Mouse (Mus musculus): ENCODE results near the gene Epb41l4b.

DNA sequence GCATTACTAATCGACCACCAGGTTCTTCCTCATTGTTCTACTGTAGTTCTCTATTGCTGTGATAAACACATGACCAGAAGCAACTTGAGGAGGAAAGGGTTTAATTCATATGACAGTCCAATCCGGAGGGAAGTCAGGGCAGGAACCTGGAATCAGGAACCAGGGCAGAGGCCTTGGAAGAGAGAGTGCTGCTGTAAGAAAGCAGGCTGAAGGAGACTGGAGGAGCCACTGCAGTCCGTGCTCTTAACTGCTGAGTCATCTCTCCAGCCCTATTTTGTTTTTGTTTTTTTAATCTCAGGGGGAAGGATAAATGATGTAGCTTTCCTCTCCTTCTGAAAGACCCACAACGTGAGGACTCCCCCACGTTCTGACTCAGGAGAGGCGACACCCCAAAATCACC lies 190.0 kb downstream of the Epb41l4b start:
- no peak for TF ChIP-seq CTCF (IDR thresholded peaks at IDR 0.05; ENCODE audit: low read depth, low read length)
- TF ChIP-seq POLR2A (IDR thresholded peaks at IDR 0.05; ENCODE audit: borderline replicate concordance, low read depth, low read length), result no peak

All from bone marrow macrophage, adult 2 months (primary cell).